Mouse (Mus musculus) liver, embryonic 14.5 days (tissue): ENCODE data around the gene Tmem87b.

Source experiments
- CTCF ChIP-seq: IDR thresholded peaks from 2 replicates; pipeline ENCODE4 v1.5.1; 2016; ENCODE audit warnings: antibody characterized with exemption, low read depth, control low read depth
- EP300 ChIP-seq: IDR thresholded peaks from 2 replicates; pipeline ENCODE4 v1.6.1; 2016; ENCODE audit warnings: antibody characterized with exemption, low read depth

GRCm38 (mm10) chr2:128787805-128788204, 30.1 kb upstream of the Tmem87b start:
- TF ChIP-seq CTCF (no peak), EP300 (no peak)
